Mouse (Mus musculus): ENCODE measurements around the gene Adamtsl1.

GRCm38 (mm10) chr4:86314442-86314841, 800.5 kb downstream of the Adamtsl1 start:
- TF ChIP-seq POLR2A (IDR thresholded peaks at IDR 0.05; ENCODE audit: borderline replicate concordance, control insufficient read depth, low read depth, low read length) (no peak), CTCF (IDR thresholded peaks at IDR 0.05; ENCODE audit: control insufficient read depth, insufficient read depth, low read length) (no peak)

Data from bone marrow, adult 2 months (tissue).